Mouse (Mus musculus) T-helper 1 cell (primary cell): ENCODE results near the gene Map3k5.

Experiments
- in situ Hi-C: fragments of 300-600 bp; cut with MboI, MseI; formaldehyde crosslinking; loops from one replicate; pipeline ENCODE4 v1.15.1; 2025; ENCODE audit warnings: high pct_unique_total_duplicates

The Map3k5 gene

GRCm38 (mm10) chr10:19935295-19935623 lies 987 bp downstream of the Map3k5 start:
- in situ Hi-C loops = loop anchor here (5.0 kb wide), 1 partner anchor 67 kb away; no protein-coding TSS in a partner anchor

DNA sequence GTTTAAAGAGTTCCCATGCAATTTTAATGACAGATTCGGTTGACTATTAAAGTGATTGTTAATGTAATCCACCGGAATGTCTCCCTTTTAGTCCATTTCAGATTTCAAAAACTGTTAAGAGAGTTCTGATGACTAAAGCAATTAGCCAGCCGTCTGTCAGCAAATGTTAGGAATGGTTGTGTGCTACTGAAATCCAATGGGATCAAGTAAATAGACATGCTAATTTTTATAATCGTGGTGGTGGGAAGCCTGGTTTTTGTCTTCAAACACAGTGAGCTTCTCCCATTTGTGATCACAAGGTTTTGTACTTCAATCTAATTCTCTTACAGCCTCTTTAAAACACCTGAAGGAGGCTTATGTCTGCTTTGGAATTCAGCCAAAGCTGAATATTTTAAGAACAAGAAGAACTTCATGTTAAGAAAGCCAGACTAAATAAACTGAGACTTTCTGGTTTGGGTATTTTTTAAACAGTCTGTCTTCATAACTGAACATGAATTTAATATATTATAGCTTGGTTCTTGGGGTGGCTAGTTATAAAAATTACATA lies 1.6 kb downstream of the Map3k5 start:
- in situ Hi-C loops = loop anchor here (5.0 kb wide), 1 partner anchor 66 kb away; no protein-coding TSS in a partner anchor

GRCm38 (mm10) chr10:19936961-19937708 lies 2.9 kb downstream of the Map3k5 start:
- in situ Hi-C loops = loop anchor here (5.0 kb wide), 1 partner anchor 65 kb away; no protein-coding TSS in a partner anchor

- in situ Hi-C loops = loop anchor here (5.0 kb wide), 1 partner anchor 64 kb away; no protein-coding TSS in a partner anchor
Observed at GRCm38 (mm10) chr10:19938738-19939137, 4.5 kb downstream of the Map3k5 start.

- in situ Hi-C loops = loop anchor here (5.0 kb wide), 1 partner anchor 63 kb away; no protein-coding TSS in a partner anchor
Observed at GRCm38 (mm10) chr10:19939282-19939705, 5.0 kb downstream of the Map3k5 start.

GRCm38 (mm10) chr10:19940127-19940526 lies 5.9 kb downstream of the Map3k5 start:
- in situ Hi-C loops = no loop called here

DNA sequence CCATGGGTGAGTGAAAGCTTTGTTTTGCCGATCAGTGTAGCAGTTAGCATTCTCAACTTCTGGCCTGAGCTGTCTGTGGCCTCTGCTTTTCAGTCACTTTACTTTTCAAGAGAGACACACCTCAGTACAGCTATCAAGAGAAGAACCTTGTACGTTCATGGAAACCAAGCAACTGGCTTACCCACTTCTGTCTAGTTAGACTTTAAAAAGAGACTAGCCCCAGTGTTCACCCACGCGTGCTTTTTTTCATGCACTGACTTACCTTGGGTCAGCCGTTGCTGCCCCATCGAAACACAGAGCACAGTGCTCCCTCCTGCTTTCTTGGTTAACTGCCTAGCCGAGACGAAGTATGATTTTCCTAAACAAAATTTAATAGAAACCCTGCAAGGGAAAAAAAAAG lies 6.4 kb downstream of the Map3k5 start:
- in situ Hi-C loops = no loop called here

DNA sequence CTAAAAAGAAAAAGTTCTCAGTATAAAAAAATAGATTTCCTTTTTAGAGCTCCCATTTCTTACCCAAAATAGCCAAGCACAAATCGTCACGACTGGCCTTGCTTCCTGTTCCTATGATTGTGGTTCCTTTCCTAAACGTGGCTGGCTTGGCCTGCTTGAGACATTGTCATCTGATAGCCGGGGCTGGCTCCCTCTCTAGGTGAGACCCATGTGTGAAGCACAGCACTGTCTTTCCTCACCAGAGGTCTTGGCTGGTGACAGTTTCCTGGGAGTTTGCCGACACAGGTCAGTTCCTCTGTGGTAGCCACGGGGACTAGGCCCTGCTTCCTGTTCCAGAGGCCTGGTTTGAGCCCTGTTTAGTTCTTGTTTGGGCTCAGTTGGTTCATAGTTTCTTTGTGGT lies 6.8 kb downstream of the Map3k5 start:
- in situ Hi-C loops = no loop called here

- in situ Hi-C loops = no loop called here
Observed at GRCm38 (mm10) chr10:19941914-19942313, 7.6 kb downstream of the Map3k5 start.

GRCm38 (mm10) chr10:19942621-19943020 lies 8.3 kb downstream of the Map3k5 start:
- in situ Hi-C loops = no loop called here

DNA sequence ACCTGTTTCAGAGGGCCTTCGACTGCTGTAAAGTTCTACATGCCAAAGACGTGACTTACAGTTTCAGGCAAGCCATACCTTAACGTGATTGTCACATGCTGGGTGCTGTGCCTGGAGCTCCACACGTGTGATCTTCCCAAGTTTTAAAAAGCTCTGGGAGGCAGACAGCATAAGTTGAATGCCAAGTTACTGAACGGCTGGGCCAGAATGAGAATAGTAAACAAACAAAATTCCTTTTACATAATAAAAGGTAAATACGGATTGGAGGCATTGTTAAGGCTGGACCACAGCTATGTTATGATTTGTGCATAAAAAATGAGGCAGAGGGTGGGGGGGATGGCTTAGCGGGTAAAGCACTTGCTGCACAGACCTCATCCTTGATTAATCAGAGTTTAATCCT lies 11.4 kb downstream of the Map3k5 start:
- in situ Hi-C loops = no loop called here

DNA sequence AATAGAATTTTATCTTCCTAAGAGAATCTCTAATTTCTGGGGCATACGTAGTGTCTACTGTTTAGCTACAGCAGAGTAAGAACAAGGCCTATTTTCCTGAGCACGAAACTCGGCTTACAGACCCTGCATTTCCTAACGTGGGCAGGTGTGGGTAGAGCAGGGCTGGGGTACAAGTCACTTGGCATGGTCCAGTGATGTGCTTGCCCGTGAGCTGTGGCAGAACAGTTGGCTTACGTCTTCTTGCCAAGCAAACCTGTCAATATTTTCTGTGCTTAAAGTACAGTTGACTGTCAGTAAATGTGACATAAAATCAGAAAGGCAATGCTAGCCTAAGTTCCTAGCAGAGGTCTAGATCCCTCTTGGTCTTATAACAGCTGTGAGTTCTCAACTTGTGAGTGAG lies 12.4 kb downstream of the Map3k5 start:
- in situ Hi-C loops = no loop called here

GRCm38 (mm10) chr10:19947441-19947840 lies 13.2 kb downstream of the Map3k5 start:
- in situ Hi-C loops = no loop called here

- in situ Hi-C loops = no loop called here
Observed at GRCm38 (mm10) chr10:19947901-19948300, 13.6 kb downstream of the Map3k5 start.

DNA sequence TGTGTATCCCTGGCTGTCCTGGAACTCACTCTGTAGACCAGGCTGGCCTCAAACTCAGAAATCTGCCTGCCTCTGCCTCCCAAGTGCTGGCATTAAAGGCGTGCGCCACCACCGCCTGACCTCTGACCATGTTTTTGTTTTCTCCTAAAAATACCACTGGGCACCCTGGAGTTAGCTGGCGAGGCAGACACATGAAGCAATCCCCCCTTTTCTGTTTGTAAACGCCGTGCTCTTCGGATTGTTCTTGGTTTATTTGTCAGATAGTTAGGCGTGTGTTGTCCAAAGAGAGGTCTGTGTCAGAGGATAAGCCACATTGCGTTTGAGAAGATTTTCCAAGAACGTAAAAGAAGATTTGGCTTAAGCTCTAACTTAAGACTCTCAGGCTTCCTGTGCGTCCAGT lies 14.1 kb downstream of the Map3k5 start:
- in situ Hi-C loops = no loop called here

- in situ Hi-C loops = no loop called here
Observed at GRCm38 (mm10) chr10:19949106-19949505, 14.8 kb downstream of the Map3k5 start.

- in situ Hi-C loops = no loop called here
Observed at GRCm38 (mm10) chr10:19953032-19953761, 18.9 kb downstream of the Map3k5 start.

DNA sequence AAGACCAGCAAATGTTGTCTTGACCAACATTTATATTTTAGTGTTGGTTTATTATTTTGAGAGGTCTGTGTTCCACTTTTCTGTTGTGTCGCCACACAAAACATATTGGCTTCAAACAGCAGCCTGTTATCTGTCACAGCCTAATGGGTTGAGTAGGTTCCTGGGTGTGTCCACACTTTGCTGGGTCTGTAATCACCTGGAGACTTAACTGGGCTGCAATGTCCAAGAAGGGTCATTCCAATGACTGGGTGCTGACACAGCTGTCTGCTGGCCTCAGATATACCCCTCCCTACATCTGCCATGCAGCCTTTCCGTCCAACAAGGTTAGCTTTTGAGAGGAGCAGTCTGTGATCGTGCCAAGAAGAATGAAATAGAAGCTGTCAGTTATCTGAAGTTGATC lies 20.3 kb downstream of the Map3k5 start:
- in situ Hi-C loops = no loop called here

DNA sequence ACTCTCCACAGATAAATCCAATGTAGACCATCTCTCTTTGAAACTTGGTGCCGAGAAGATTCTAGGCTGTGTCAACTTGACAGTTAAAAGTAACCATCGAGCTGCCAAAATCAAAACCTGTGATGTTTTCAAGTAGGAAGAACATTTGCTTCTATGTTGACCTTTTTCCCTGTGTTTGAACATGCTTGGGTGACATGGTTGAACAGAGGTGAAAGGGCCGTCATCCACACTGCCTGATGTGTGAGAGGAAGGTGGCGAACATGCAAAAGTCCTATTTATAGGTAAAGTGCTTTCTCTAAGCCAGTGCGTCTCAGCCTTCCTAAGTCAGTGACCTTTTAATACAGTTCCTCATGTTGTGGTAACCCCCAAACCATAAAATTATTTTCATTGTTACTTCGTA lies 21.5 kb downstream of the Map3k5 start:
- in situ Hi-C loops = no loop called here

- in situ Hi-C loops = no loop called here
Observed at GRCm38 (mm10) chr10:19956745-19957144, 22.5 kb downstream of the Map3k5 start.

DNA sequence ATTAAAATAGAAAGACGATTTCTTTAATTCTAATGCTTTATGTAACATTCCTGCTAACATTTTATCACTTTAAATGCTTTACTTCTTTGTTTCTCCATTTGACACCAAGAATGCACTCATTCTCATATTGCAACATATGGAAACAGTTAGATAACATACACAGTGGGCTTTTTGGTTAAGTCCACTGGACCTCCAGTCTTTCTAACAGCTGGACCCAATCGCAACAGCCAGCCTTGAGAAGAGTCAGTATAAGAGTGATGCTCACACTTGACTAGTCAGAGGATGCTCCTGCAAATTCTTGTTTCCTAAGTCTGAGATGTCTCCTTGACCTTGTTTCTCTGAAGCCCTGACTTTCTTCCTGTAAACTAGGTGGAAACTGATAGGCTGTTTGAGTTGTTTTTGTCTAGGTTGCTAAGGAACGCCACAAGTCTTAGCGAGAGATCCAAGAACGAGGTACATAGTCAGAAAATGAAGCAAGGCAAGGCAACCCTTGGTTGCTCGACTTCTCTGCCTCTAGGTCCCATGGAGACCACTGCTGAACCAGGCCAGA lies 26.6 kb downstream of the Map3k5 start:
- in situ Hi-C loops = no loop called here

DNA sequence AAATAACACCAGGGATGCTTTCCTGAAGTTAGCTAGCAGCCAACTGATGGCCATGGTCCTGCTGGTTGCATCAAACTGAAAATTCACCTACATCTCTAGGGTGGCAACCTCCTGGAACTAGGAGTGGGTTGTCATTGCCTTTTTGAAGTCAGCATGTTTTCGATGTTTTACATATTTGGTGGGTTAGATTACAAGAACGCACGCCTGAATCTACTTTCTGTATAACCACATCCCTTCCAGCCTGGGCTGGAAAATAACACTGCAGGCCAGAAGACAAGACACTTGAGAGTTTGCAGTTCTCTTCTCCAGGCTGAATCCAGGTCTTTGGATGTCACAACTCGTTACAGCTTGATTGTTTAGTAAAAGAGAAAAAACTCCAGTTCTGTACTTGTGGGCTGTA lies 28.5 kb downstream of the Map3k5 start:
- in situ Hi-C loops = no loop called here
